Mouse (Mus musculus): ENCODE measurements at regions not wholly inside any gene's neighbourhood (a gene's known extent, or its start where the extent isn't known, plus 50 kb on each side); places are given as distances from the start of the nearest gene placed in this dataset.

DNA sequence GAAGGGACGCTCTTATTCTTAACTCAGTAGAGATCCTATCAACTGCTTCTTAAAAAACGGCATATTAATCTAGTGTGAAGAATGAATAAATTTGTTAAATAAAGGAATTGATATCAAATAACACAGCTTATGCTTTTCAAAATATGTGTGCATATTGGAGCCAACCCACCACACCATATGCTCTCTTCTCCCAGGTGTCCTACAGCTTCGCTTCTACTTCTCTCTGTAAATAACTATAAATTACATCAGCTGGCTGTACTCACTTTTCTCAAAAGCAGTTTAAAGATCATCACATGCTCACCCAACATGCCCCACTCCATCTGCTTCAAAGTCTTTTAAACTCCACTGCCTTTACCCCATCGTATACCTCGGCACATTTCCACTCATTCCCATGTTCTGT lies 777.0 kb downstream of the Rapgef2 start:
- DNase-seq (ENCODE audit: low read depth, low spot score): peak; percentile 63

DNA sequence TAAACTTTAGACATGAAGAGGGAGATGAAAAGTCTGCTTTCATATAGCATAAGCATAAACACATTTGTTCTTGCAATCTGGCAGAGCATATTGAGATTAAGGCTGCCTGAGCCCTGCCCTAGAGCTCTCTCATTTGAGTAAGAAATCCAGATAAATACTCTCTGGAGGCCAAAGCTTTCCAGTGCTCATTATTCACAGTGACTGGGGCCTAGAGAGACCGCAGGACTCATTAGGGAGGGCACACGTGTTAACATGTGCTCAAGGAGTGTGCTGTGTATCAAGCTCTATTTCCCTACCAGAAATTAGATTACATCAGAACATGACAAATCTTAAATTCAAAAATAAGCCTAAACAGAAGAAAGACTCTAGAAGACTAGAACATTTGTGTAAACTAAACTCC lies 808.6 kb downstream of the Rapgef2 start:
- DNase-seq (ENCODE audit: low read depth, low spot score): peak; percentile 16

All from brain, adult 2 months (tissue).